Mouse (Mus musculus): ENCODE data around the gene Pax1.

Gene Pax1

DNA sequence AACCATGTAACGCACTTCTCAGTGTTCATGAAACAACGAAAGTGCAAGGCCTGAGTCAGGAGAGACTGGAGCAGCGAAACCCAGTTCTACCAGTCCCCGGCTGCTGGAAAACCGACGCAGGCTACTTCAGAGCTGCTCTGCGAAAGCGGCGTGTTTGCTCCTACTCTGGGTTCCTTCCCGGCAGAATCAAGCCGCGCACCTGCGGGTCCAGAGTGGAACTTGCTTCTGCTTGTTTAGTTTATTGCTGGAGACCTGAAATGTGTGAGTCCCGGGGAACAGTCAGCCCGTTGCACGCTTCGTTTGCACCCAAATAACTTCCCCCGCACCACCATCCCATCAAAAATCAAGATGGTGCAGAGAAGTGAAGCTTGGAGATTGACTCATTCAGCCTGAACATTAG, at the start of gene Pax1:
TSS of gene Pax1 (plus strand) at position 345 of the 400 bp plus-strand sequence.
- DNase-seq (ENCODE audit: low spot score in 2 of 2): no peak

DNA sequence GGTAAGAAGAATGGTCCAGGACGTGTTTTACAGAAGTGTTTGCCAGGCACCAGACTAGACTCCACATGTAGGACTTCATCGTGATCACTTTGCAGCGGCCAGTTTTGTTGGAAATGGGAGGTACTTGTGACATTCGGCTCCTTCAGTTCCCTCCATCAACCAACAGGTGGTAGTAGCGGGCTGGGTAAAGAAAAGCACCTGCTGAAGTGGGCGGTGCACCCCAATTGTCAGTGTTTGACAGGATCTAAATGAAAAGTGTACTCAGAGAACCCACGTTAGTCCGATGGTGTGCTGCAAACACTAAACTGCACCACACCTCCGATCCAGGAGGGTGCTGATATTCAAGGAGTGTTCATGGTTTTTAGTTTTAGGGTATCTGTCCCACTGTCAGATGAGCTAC, 40.7 kb upstream of the Pax1 start:
- no peak for DNase-seq (ENCODE audit: low spot score in 2 of 2)

DNA sequence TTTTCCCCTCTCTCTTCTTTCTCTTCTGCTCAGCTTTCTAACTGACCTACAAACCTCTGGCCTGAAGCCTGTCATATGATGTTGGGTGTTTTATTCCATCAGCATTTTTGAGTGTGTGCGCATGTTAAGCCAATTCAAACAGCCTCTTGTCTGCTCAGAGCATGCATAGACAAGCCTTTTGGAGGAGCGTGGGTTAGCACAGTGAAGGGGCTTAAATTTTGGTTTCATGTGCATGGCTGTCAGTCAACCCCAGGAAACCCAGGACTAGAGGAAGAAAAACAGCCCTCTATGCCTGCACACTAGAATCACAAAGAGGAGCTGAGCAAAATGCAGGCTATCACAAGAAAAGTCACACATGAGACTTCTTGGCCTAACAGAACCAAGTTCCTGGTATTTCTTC, 36.5 kb upstream of the Pax1 start:
- no peak for DNase-seq (ENCODE audit: low spot score in 2 of 2)

DNA sequence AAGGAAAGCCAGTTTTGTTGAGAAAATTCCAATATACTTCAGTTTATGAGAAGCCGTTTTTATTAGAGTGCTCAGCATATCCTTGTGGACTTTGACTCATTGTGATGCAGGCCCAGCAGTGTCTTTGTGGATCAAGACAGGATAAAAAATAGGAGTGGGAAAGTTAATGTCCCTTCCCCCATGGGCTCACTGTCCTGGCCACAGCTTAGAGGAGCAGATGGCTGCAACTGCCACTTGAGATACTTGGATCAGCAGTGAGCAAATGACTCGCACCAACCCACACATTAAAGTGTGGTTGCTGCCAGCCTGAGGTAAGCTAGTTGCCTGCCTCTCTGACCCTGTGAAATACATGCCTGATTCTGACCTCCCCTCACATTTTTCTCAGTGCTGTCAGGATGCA, 29.0 kb upstream of the Pax1 start:
- DNase-seq (ENCODE audit: low spot score in 2 of 2): no peak

DNA sequence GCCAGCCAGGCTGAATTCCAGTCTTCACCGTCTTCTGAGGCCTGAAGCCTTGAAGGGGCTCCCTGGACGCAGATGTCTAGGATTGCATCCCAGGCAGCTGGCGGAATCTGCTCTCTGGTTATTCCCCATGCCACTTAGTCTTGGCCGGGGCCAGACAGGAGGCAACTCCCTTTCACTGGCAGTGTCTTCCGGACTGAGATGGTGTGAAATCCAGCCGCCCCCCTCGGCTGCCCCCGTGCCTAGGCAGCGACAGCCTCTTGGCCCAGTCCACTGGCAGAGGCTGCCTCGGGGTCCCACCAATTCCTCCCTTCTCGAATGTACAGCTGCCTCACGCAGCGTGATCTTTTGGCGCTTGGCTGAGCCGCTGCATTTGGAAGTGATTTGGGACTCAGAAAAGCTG, 23.0 kb upstream of the Pax1 start:
- DNase-seq (ENCODE audit: low spot score in 2 of 2): no peak

DNA sequence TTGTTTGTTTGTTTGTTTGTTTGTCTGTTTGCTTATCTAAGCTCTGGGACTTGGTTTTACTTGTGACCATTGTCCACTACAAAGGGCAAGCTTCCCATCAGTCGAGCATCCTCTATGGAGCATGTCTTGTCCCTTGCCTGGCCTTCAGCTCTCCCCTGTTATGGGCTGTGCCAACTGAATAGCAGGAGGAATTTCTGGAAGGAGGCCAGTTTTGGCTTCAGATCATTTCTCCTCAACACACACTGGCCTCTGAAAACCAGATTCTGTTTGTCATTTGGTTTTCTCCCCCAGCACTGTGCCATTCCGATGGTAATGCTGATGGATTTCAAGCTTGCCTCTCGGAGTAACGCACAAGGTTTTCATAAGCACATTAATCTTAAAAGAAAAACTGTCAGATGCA, 21.9 kb upstream of the Pax1 start:
- DNase-seq (ENCODE audit: low spot score in 2 of 2): no peak

DNA sequence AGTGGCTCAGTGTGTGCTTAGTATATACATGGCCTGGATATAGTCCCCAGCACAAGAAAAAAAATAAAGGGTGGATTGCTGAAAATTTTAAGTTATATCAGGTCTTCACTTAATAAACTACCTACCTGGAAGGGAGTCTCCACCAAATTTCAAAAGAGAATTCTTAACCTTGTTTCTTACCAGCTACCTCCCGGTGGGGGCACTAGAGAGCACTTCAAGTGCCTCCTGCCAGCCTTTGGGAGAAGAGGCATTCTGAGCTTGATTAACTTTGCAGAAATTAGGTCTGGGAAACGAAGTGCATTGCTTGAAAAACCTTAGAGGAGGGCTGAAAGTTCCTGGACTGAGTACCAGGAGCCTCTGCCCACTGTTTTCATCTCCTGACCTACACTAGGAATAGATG, 19.5 kb upstream of the Pax1 start:
- DNase-seq (ENCODE audit: low spot score in 2 of 2): no peak

DNA sequence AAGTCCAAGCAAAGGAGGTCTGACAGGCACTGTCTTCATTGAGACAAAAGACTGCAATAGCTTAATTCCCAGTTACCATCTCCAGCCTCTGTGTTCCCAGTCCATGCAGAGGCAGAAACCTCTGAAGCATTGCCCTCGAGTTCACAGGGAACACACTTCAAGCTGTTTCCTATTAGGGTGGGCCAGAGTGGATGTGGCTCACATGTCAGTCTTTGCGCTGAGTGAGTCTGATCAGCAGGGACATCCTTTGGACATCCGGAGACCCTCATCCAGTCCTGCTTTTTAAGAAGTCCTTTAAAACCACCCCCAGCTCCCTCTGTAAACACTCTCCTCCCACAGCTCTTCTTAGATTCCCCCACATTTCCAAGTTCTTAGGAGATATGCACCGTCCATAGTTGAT, 2.0 kb upstream of the Pax1 start:
- no peak for DNase-seq (ENCODE audit: low spot score in 2 of 2)

DNA sequence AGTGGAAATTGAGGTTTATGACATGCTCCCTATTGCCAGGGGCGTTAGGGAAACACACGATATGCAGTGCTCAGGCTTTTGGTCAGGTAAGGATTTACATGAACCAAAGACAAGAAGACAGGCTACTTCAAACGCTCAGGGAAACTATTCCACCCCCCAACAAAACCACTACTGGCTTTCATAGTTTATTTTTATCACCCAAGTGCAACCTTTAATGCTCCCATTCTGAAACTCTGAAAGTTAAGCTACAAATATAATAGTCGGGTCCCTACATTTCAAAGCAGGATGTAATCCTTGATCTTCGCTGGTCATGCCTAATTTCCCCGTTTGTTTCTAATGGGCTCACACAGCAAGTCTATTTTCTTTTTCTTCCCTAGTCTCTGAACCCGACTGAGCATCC, 1.3 kb upstream of the Pax1 start:
- no peak for DNase-seq (ENCODE audit: low spot score in 2 of 2)

DNA sequence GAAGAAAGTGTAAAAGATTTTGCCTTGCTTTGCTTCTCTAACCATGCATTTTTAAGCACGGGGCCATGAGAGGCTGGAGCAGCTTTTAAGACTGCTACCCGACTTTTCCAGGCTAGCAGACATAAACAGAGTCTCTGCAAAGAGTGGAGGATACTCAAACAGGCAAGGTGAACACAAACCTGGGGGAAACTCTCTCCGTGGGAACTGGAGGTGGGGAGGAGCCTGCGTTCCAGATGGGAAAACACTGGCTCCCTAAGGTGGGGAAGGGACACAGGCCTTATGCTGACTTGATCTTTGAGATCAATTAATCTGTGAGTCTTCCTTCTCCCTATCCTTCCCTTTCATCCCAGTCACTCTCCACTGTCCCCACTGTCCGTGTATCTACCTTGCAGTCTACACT, 869 bp upstream of the Pax1 start:
- no peak for DNase-seq (ENCODE audit: low spot score in 2 of 2)

DNA sequence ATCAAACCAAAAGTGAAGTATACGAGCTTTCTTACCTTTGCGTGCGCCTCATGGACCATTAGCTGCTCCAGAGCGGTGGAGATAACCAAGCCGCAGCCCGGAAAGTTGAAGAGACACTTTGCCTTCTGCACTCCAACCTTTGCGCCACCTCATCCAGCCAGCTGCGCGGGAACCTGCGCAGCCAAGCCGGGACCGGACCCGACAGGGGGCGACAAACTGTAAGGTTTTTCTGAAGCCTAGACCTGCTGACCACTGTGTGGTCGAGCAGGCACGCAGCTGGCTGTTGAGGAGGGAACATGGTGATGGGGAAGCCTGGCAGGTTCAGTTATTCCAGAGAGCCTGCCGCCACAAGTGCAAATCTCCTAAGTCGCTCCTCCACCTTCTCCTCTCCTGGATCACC, 591 bp downstream of the Pax1 start:
- no peak for DNase-seq (ENCODE audit: low spot score in 2 of 2)

DNA sequence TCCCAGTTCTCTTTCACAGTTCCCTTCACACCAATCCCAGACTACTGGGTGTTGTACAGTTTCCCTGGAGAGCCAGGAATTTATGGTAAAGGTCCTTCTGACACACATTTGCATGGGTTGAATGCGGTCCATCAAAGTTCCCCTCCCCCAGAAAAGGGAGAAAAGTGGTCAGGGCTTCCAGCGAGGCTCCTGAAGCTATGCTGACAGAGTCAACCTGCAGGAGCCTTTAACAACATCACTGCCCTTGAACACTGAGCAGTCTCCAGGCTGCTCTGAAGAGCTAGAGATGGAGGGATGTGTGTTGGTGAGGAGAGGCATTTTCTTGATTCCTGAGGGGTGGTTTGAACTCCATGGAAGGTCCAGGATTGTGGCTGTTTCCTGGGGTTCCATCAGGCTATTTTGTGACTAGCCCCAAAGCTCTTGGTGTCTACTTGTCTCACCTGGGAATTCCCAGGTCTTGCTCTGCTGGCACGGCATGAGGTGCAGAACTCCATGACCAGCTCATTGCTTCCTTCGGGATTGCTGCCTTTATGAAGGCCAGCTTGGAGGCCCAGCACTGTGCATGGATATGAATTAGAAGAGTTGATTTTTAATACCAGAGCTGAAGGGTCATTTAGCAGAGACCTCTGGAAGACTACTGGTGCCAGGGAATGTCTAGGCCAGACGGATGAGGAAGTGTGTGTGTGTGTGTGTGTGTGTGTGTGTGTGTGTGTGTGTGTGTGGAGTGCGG, 1.8 kb downstream of the Pax1 start:
- no peak for DNase-seq (ENCODE audit: low spot score in 2 of 2)

DNA sequence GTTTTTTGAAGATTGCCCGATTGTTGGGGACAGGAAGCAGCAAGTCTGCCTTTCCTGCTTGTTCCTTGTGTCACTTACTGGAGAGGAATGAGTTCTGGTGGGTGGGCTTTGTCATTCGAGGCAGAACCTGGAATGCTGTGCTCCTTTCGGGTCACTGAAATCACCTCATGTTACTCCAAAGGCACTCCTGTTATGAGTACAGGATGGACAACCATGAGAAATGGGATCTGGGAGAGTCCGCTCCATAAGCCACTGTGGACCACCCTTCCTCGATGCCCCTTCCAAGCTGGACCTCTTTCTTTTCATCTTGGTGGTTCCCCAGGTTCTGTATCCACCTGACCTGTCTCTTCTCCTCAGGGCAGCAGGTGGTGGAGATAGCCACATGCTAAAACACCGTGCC, 2.5 kb downstream of the Pax1 start:
- no peak for DNase-seq (ENCODE audit: low spot score in 2 of 2)

DNA sequence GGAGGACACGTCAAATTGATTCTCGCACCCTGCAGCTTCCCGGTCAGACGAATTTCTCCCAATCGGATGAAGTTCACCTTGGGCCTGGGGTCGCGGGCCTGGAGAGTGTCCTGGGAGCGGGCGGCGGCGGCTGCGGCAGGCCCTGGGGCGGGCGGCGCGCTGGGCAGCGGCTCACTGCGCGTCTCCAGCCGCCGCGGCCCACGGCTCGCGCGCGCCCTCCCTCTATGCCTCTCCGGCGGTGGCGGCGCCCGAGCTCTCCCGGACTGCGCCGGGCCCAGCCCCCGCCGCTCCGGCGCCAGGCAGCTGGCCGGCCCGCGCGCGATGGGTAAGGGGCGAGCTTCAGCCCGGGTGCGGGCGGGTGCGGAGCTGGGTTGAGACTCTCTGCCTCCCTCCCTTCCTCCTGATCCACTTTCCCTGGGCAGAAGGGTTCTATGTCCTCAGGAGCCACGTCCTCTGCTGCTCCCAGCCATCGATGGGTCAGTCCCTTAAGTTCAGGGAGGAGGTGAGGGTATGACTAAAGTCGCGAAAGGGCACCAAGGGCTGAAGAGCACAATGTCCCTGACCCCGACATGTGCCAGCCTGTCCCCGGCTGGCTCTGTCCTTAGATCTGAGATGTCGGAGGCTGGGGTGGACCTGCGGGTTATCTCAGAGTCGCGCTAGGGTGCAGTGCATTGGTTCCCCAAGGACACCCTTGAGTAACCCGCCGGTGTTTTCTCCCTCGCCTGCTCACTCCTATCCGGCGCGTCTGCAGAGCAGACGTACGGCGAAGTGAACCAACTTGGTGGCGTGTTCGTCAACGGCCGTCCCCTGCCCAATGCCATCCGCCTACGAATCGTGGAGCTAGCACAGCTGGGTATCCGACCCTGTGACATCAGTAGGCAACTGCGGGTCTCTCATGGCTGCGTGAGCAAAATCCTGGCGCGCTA, 3.5 kb downstream of the Pax1 start:
- no peak for DNase-seq (ENCODE audit: low spot score in 2 of 2)

DNA sequence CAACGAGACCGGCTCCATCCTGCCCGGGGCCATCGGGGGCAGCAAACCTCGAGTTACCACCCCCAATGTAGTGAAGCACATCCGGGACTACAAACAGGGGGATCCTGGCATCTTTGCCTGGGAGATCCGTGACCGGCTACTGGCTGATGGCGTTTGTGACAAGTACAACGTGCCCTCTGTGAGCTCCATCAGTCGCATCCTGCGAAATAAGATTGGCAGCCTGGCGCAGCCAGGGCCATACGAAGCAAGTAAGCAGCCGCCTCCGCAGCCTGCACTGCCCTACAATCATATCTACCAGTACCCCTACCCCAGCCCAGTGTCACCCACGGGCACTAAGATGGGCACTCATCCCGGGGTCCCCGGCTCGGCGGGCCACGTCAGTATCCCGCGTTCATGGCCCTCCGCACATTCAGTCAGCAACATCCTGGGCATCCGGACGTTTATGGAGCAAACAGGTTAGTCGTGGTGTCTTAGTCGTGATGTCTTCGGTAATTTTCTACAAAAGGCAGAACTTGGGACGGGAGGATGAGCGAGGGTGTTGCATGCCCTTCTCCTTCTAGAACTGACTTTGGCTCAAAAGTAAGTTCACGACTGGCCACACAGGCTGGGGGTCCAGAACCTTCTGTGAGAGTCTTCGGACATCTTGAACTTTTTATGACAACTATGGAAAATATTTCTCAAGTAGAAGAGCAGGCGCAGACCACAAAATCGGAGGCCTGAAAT, 4.3 kb downstream of the Pax1 start:
- no peak for DNase-seq (ENCODE audit: low spot score in 2 of 2)

DNA sequence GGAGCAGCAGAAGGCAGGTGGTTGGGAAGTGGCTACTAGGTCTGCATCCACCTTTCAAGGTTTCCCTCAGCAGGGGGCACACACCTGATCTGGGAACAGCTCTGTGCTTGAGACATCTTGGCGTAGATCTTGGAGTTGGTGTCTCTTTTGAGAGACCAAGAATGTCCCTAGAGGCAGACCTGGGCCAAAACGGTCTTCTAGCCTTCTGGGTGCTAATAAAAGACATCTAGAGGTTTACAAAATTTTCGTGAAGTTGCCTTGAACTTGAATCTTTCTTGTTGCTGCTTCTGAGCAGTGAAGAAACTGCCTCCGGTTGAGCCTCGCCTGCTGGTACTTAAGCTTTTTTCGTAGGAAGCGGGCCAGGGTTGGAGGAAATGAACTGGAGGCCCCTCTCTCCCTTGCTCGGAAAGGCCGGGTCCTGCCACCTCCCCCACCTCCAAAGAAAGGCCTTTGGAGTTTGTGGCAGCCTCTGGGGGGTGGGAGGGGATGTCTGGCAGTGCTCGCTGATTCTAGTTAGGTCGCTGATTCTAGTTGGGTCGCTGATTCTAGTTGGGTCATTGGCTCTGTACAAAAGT, 5.6 kb downstream of the Pax1 start:
- no peak for DNase-seq (ENCODE audit: low spot score in 2 of 2)

DNA sequence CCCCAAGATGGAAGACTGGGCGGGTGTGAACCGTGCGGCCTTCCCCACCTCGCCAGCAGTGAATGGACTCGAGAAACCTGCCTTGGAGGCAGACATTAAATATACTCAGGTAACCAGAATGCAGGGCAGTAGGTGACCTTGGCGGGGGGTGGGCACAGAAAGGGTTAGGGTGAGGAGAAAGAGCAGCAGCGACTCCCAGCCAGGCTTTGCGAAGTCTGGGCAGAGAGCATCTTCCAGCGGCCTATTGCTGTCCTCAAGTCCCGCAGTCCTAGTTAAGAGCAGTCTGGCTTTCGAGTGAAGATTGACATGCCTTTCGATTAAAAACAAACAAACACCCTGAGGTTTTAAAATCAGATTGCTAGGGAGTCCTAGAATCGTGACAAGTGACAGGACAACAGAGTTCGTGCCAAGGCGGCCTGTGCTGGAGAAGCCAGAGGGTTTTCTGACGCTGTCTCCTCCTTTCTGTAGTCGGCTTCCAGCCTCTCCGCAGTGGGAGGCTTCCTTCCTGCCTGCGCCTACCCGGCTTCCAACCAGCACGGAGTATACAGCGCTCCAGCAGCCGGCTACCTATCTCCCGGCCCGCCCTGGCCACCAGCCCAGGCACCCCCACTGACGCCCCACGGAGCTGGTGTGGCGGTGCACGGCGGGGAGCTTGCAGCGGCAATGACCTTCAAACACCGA, 6.3 kb downstream of the Pax1 start:
- DNase-seq (ENCODE audit: low spot score in 2 of 2): no peak

DNA sequence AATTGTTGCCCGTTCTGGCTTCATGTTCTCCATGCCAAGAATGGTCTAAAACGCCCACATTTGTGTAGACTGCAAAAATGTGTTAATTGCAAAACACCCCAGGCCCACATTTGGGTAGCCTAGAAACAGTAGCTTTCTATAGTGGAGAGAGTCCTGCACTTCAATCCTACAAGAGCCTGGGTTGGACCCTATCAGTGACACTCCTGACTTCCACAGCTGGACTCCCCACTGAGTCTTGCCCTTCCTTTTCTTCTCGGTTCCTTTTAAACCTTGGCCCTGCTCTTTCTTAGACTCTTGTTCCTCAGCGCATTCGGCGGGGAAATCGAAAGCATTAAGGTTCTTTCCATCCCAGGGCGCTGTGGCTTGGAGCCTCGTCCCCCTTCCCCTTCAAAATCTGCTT, 7.8 kb downstream of the Pax1 start:
- DNase-seq (ENCODE audit: low spot score in 2 of 2): no peak

DNA sequence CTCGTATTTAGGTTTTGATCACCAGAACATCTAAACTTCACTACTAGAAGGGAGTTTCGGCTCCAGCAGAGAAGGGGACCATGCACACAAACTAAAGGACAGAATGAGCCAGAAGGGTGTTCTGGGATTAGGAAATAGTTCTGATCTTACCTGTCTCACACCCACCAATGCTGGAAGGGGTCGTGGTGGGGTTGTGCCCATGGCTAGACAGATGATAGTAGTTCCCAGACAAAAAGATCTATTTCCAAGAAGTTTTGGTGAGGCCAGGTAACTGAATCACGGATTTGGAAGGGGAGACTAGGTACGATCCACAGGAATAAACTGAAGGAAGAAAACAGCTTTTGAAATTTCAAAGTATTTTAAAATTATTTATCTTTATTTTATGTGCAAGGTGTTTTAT, 8.4 kb downstream of the Pax1 start:
- no peak for DNase-seq (ENCODE audit: low spot score in 2 of 2)

DNA sequence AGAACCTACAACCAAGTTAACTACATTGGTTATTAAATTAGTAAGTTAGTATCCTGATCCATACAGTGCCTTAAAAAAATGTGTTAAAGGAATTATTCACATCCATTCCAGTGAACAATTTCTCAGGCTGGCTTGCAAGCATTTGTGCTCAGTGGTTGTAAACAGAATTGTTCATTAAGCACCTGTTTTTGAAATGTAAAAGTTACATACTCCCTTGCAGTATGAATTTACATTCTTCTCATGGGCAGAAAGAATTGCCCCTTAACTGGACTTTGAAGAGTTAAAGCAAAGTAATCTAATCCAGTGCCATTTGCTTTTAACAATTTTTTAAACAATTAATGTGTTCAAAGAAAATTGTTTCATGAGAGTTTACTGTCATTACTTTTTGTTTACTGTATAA, 9.6 kb downstream of the Pax1 start:
- DNase-seq (ENCODE audit: low spot score in 2 of 2): no peak

DNA sequence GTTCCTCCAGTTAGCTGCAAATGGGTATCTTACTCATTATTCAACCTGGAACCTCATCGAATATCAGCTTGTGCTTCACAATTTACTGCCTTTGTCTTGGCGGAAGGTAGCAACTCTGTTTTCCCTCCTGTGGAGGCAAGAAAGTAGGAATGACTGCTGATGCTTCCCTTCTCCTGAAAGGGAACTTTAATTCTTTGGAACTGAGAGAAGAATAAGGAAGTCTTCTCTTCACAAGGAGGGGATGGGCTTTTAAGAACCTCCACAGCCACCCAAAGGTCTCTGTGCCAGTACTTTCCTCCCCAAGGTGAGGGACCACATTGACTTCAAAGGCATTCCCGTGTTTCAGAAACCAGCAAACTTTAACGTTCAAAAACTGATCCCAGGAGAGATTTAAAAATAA, 10.1 kb downstream of the Pax1 start:
- no peak for DNase-seq (ENCODE audit: low spot score in 2 of 2)

All from right cerebral cortex, postnatal 36 days (tissue).